Comparison of ENCODE assay signal across 17 mouse cellular contexts in genomic region chr8:103884873-103885780, GRCm38 (mm10).
"Had no signal": no experiment of that assay in that cellular context is flagged by ENCODE, and none has a peak within 500 bp of the region (broad histone marks: within the 10 kb centered on the region; RNA-seq: fewer than 3 reads in every experiment).

No protein-coding gene starts in this region.

- H3K27ac ChIP-seq: midbrain, embryonic 10.5 days; midbrain, embryonic 12.5 days; neural tube, embryonic 13.5 days; neural tube, embryonic 15.5 days; stomach, embryonic 15.5 days; stomach, postnatal 0 days had no signal

- ATAC-seq: midbrain, embryonic 16.5 days had no signal

- H3K4me3 ChIP-seq: midbrain, embryonic 10.5 days; midbrain, embryonic 12.5 days; myocyte; neural tube, embryonic 13.5 days; neural tube, embryonic 15.5 days; stomach, embryonic 15.5 days had no signal

- H3K4me2 ChIP-seq: lung, embryonic 14.5 days; midbrain, embryonic 12.5 days; neural tube, embryonic 13.5 days; neural tube, embryonic 15.5 days; stomach, embryonic 15.5 days had no signal

- H3K9ac ChIP-seq: lung, embryonic 14.5 days; midbrain, embryonic 12.5 days; neural tube, embryonic 13.5 days; neural tube, embryonic 15.5 days; stomach, embryonic 15.5 days had no signal

- H3K36me3 ChIP-seq: midbrain, embryonic 10.5 days; midbrain, embryonic 12.5 days; neural tube, embryonic 13.5 days; neural tube, embryonic 15.5 days; stomach, embryonic 15.5 days had no signal

- DNase-seq: lung, adult 18-20 months; lung, embryonic 14.5 days; lung, postnatal 10 days; lung, postnatal 4 days; midbrain, embryonic 14.5 days; right cerebral cortex, postnatal 14 days; thymus, adult 2 months; thymus, postnatal 25 days; thymus, postnatal 4 days had no signal

- H3K4me1 ChIP-seq: midbrain, embryonic 10.5 days; midbrain, embryonic 12.5 days; neural tube, embryonic 13.5 days; neural tube, embryonic 15.5 days had no signal

- H3K9me3 ChIP-seq: midbrain, embryonic 10.5 days; midbrain, embryonic 12.5 days; neural tube, embryonic 13.5 days; neural tube, embryonic 15.5 days; stomach, embryonic 15.5 days had no signal

- H3K27me3 ChIP-seq: midbrain, embryonic 12.5 days; neural tube, embryonic 13.5 days; neural tube, embryonic 15.5 days; stomach, embryonic 15.5 days had no signal
